Mouse (Mus musculus): ENCODE results near the gene Col16a1. TPM values are rescaled to one million over a fixed set of nuclear protein-coding genes. Genes with fewer than 3 reads are reported as not detected.

Col16a1 gene
- polyA plus RNA-seq, 1 experiment from 2014 or later = 36.3 TPM

GRCm38 (mm10) chr4:130141786-130142185 is 94.1 kb downstream of the Col16a1 start:
- 52% methylated on average over 3 of the region's 3 CpGs for WGBS
- H3K27me3 ChIP-seq (replicated peaks; ENCODE audit: control insufficient read depth, insufficient read depth, low read length) = peaks cover 28% of the 10 kb centered on the region
- no peak for ATAC-seq

GRCm38 (mm10) chr4:130148405-130148804 is 100.8 kb downstream of the Col16a1 start:
- H3K27me3 ChIP-seq (replicated peaks; ENCODE audit: control insufficient read depth, insufficient read depth, low read length) = peaks cover 8% of the 10 kb centered on the region; the same call in 1 of the 2 replicates
- no peaks in the 10 kb centered on the region for H3K9me3 ChIP-seq (ENCODE audit: control insufficient read depth, low read length)
- no peak for ATAC-seq
- H3K4me3 ChIP-seq (ENCODE audit: low read length) = no peak overlapping the region
- H3K4me2 ChIP-seq (ENCODE audit: low read depth, low read length) = no peak overlapping the region
- no peak overlapping the region for H3K27ac ChIP-seq (ENCODE audit: low read length)
- H3K36me3 ChIP-seq (ENCODE audit: control insufficient read depth, insufficient read depth, low read length) = no peaks in the 10 kb centered on the region
- 57% methylated on average over 10 of the region's 10 CpGs for WGBS
- H3K9ac ChIP-seq (ENCODE audit: low read depth, low read length) = no peak overlapping the region
- no peaks in the 10 kb centered on the region for H3K4me1 ChIP-seq (ENCODE audit: control insufficient read depth, insufficient read depth, low read length)

More at GRCm38 (mm10) chr4:130141786-130142185, 94.1 kb downstream of the Col16a1 start:
- no peaks in the 10 kb centered on the region for H3K9me3 ChIP-seq (ENCODE audit: control insufficient read depth, low read length)
- H3K36me3 ChIP-seq (ENCODE audit: control insufficient read depth, insufficient read depth, low read length) = no peaks in the 10 kb centered on the region
- no peak overlapping the region for H3K4me3 ChIP-seq (ENCODE audit: low read length)
- H3K4me1 ChIP-seq (ENCODE audit: control insufficient read depth, insufficient read depth, low read length) = peaks cover 3% of the 10 kb centered on the region; the same call in 1 of the 2 replicates
- H3K4me2 ChIP-seq (ENCODE audit: low read depth, low read length) = no peak overlapping the region
- no peak overlapping the region for H3K27ac ChIP-seq (ENCODE audit: low read length)
- H3K9ac ChIP-seq (ENCODE audit: low read depth, low read length) = no peak overlapping the region

Other genes with a start within 250 kb of the Col16a1 start
- gene Ptp4a2, start 236.6 kb upstream of the Col16a1 start, polyA plus RNA-seq (2015; fragmentation: Nextera tagmentation; extraction: Ambion mirVana) = 277 and 289 TPM in 2 replicates
- gene Spocd1, start 118.6 kb upstream of the Col16a1 start, polyA plus RNA-seq (2015; fragmentation: Nextera tagmentation; extraction: Ambion mirVana) = 0.04 TPM in 1 of 2 replicates, not detected in the other
- gene Adgrb2, start 63.0 kb upstream of the Col16a1 start, polyA plus RNA-seq (2015; fragmentation: Nextera tagmentation; extraction: Ambion mirVana) = 0.99 and 1.0 TPM in 2 replicates
- gene Pef1, start 54.7 kb downstream of the Col16a1 start, polyA plus RNA-seq (2015; fragmentation: Nextera tagmentation; extraction: Ambion mirVana) = 81.6 and 81.7 TPM in 2 replicates
- gene Hcrtr1, start 91.5 kb downstream of the Col16a1 start, polyA plus RNA-seq (2015; fragmentation: Nextera tagmentation; extraction: Ambion mirVana) = 0.22 and 0.34 TPM in 2 replicates
- 78.3 and 80.3 TPM in 2 replicates for gene Tinagl1, start 127.3 kb downstream of the Col16a1 start, polyA plus RNA-seq (2015; fragmentation: Nextera tagmentation; extraction: Ambion mirVana)
- gene Gm853, start 174.6 kb downstream of the Col16a1 start, polyA plus RNA-seq (2015; fragmentation: Nextera tagmentation; extraction: Ambion mirVana) = not detected in 2 replicates
- gene Serinc2, start 231.4 kb downstream of the Col16a1 start, polyA plus RNA-seq (2015; fragmentation: Nextera tagmentation; extraction: Ambion mirVana) = 20.6 and 22.8 TPM in 2 replicates